Mouse (Mus musculus): Measurements from ENCODE around the gene Pcyox1. TPM values are rescaled to one million over a fixed set of nuclear protein-coding genes. Genes with fewer than 3 reads are reported as not detected.

Pcyox1 gene
- total and polyA plus RNA-seq, 3 experiments: 16.0 to 28.1 TPM; not detected in 1

GRCm38 (mm10) chr6:86356956-86357355, 40.0 kb downstream of the Pcyox1 start:
- no peak for DNase-seq (ENCODE audit: low read depth, low spot score)
- Histone ChIP-seq H3K4me3 (ENCODE audit: control insufficient read depth in 1 of 2, insufficient read depth in 1 of 2, low read depth in 2 of 2, low read length in 2 of 2) (no peak overlapping the region), H3K27me3 (ENCODE audit: control insufficient read depth in 1 of 2, insufficient read depth in 2 of 2, low read length in 2 of 2) (peaks cover 4% of the 10 kb centered on the region in 2 experiments)

DNA sequence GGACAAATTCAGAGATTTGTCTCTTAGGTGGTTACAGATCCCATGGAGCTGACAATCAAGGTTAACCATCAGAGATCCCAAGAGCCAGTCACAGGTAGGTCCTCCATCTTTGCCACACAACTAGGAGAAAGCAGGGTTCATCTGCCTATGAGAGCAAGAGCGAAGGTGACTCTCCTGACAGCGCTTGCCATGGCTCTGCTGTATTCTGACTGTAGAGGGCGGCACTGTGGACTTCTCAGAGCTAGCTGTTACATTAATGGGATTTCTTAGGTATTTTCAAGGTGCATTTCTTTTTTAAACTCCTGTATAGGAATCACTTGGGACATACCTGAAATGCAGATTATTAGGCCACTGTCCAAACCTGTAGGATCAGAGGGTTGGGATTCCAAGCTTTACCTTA, 42.0 kb downstream of the Pcyox1 start:
- Histone ChIP-seq H3K79me2 (ENCODE audit: control insufficient read depth, insufficient read depth, low read length, poor library complexity) (no peaks in the 10 kb centered on the region), H3K9me3 (replicated peaks; ENCODE audit: insufficient read depth, low read length) (no peaks in the 10 kb centered on the region), H3K36me3 (ENCODE audit: control insufficient read depth in 1 of 2, insufficient read depth in 2 of 2, low read length in 2 of 2) (no peaks in the 10 kb centered on the region), H3K27me3 (ENCODE audit: control insufficient read depth in 1 of 2, insufficient read depth in 2 of 2, low read length in 2 of 2) (peaks cover 4% of the 10 kb centered on the region in 2 experiments), H3K9ac (ENCODE audit: control insufficient read depth, low read depth, low read length, poor library complexity, severe bottlenecking) (no peak overlapping the region), H3K4me3 (ENCODE audit: control insufficient read depth in 1 of 2, insufficient read depth in 1 of 2, low read depth in 2 of 2, low read length in 2 of 2) (no peak overlapping the region), H3K27ac (ENCODE audit: control insufficient read depth, low read depth, low read length) (no peak overlapping the region), H3K4me1 (ENCODE audit: control insufficient read depth in 1 of 2, insufficient read depth in 2 of 2, low read length in 2 of 2) (peaks cover 0 to 2% of the 10 kb centered on the region in 2 experiments; a peak in 1 of 4 replicates)
- TF ChIP-seq MEF2A (IDR thresholded peaks at IDR 0.05; ENCODE audit: extremely low read depth, insufficient replicate concordance, low read depth, low read length, poor library complexity, severe bottlenecking): no peak
- TF ChIP-seq SMC3 (IDR thresholded peaks at IDR 0.05; ENCODE audit: low read depth, low read length): peak; percentile 33
- peak in 2 of 3 experiments; percentile 21 to 45; a peak in 3 of 6 replicates for TF ChIP-seq CTCF (IDR thresholded peaks at IDR 0.05 in 2 of 3, conservative IDR thresholded peaks at IDR 0.05 in 1 of 3; ENCODE audit: control insufficient read depth in 1 of 3, insufficient read depth in 1 of 3, low read depth in 2 of 3, low read length in 3 of 3, poor library complexity in 1 of 3, severe bottlenecking in 1 of 3)
- DNase-seq (ENCODE audit: low read depth, low spot score): peak; percentile 27

More at GRCm38 (mm10) chr6:86356956-86357355, 40.0 kb downstream of the Pcyox1 start:
- Histone ChIP-seq H3K9me3 (replicated peaks; ENCODE audit: insufficient read depth, low read length) (no peaks in the 10 kb centered on the region), H3K36me3 (ENCODE audit: control insufficient read depth in 1 of 2, insufficient read depth in 2 of 2, low read length in 2 of 2) (no peaks in the 10 kb centered on the region), H3K27ac (ENCODE audit: control insufficient read depth, low read depth, low read length) (no peak overlapping the region), H3K4me1 (ENCODE audit: control insufficient read depth in 1 of 2, insufficient read depth in 2 of 2, low read length in 2 of 2) (peaks cover 0 to 2% of the 10 kb centered on the region in 2 experiments; a peak in 1 of 4 replicates), H3K79me2 (ENCODE audit: control insufficient read depth, insufficient read depth, low read length, poor library complexity) (no peaks in the 10 kb centered on the region), H3K9ac (ENCODE audit: control insufficient read depth, low read depth, low read length, poor library complexity, severe bottlenecking) (no peak overlapping the region)
- TF ChIP-seq TCF12 (IDR thresholded peaks at IDR 0.05; ENCODE audit: low read depth, low read length) (no peak), BHLHE40 (IDR thresholded peaks at IDR 0.05; ENCODE audit: borderline replicate concordance, low read depth, low read length) (peak; percentile 54; the same call in 1 of the 2 replicates), CTCF (IDR thresholded peaks at IDR 0.05 in 2 of 3, conservative IDR thresholded peaks at IDR 0.05 in 1 of 3; ENCODE audit: control insufficient read depth in 1 of 3, insufficient read depth in 1 of 3, low read depth in 2 of 3, low read length in 3 of 3, poor library complexity in 1 of 3, severe bottlenecking in 1 of 3) (no peak), MYC (IDR thresholded peaks at IDR 0.05; ENCODE audit: low read depth, low read length) (no peak), HCFC1 (IDR thresholded peaks at IDR 0.05; ENCODE audit: low read depth, low read length) (no peak), POLR2A (IDR thresholded peaks at IDR 0.05; ENCODE audit: control insufficient read depth in 1 of 2, insufficient read depth in 1 of 2, low read depth in 1 of 2, low read length in 2 of 2, poor library complexity in 1 of 2) (no peak), RCOR1 (IDR thresholded peaks at IDR 0.05; ENCODE audit: low read depth, low read length) (no peak), MYB (IDR thresholded peaks at IDR 0.05; ENCODE audit: low read depth, low read length) (no peak), SMC3 (IDR thresholded peaks at IDR 0.05; ENCODE audit: low read depth, low read length) (no peak), GATA1 (IDR thresholded peaks at IDR 0.05; ENCODE audit: low read depth, low read length) (no peak), MAZ (IDR thresholded peaks at IDR 0.05; ENCODE audit: low read depth, low read length) (no peak), MAX (IDR thresholded peaks at IDR 0.05; ENCODE audit: low read length) (0 out of 2 replicates have a peak, but pooled peaks have one; percentile 22), RAD21 (IDR thresholded peaks at IDR 0.05; ENCODE audit: low read depth, low read length) (no peak)

GRCm38 (mm10) chr6:86349257-86349656, 47.7 kb downstream of the Pcyox1 start:
- TF ChIP-seq CTCF (IDR thresholded peaks at IDR 0.05 in 2 of 3, conservative IDR thresholded peaks at IDR 0.05 in 1 of 3; ENCODE audit: control insufficient read depth in 1 of 3, insufficient read depth in 1 of 3, low read depth in 2 of 3, low read length in 3 of 3, poor library complexity in 1 of 3, severe bottlenecking in 1 of 3): peak; percentile 34 to 71 (median 49)
- peak; percentile 35 for TF ChIP-seq ZC3H11A (IDR thresholded peaks at IDR 0.05; ENCODE audit: low read depth, low read length)
- no peak for TF ChIP-seq USF1 (IDR thresholded peaks at IDR 0.05; ENCODE audit: low read depth, low read length)
- TF ChIP-seq TCF12 (IDR thresholded peaks at IDR 0.05; ENCODE audit: low read depth, low read length): no peak
- TF ChIP-seq POLR2A (IDR thresholded peaks at IDR 0.05; ENCODE audit: control insufficient read depth in 1 of 2, insufficient read depth in 1 of 2, low read depth in 1 of 2, low read length in 2 of 2, poor library complexity in 1 of 2): no peak
- peak; percentile 62 for TF ChIP-seq SMC3 (IDR thresholded peaks at IDR 0.05; ENCODE audit: low read depth, low read length)
- TF ChIP-seq ZNF384 (IDR thresholded peaks at IDR 0.05; ENCODE audit: low read depth, low read length): no peak
- TF ChIP-seq UBTF (IDR thresholded peaks at IDR 0.05; ENCODE audit: borderline replicate concordance, insufficient read depth, low read depth, low read length): no peak
- TF ChIP-seq RAD21 (IDR thresholded peaks at IDR 0.05; ENCODE audit: low read depth, low read length): peak; percentile 73
- peaks cover 4% of the 10 kb centered on the region in 2 experiments for H3K27me3 ChIP-seq (ENCODE audit: control insufficient read depth in 1 of 2, insufficient read depth in 2 of 2, low read length in 2 of 2)
- H3K9me3 ChIP-seq (replicated peaks; ENCODE audit: insufficient read depth, low read length): no peaks in the 10 kb centered on the region
- no peaks in the 10 kb centered on the region for H3K4me1 ChIP-seq (ENCODE audit: control insufficient read depth in 1 of 2, insufficient read depth in 2 of 2, low read length in 2 of 2)
- H3K27ac ChIP-seq (ENCODE audit: control insufficient read depth, low read depth, low read length): no peak overlapping the region
- no peak overlapping the region for H3K4me3 ChIP-seq (ENCODE audit: control insufficient read depth in 1 of 2, insufficient read depth in 1 of 2, low read depth in 2 of 2, low read length in 2 of 2)
- no peaks in the 10 kb centered on the region for H3K36me3 ChIP-seq (ENCODE audit: control insufficient read depth in 1 of 2, insufficient read depth in 2 of 2, low read length in 2 of 2)
- H3K79me2 ChIP-seq (ENCODE audit: control insufficient read depth, insufficient read depth, low read length, poor library complexity): no peaks in the 10 kb centered on the region
- DNase-seq (ENCODE audit: low read depth, low spot score): peak; percentile 61
- H3K9ac ChIP-seq (ENCODE audit: control insufficient read depth, low read depth, low read length, poor library complexity, severe bottlenecking): no peak overlapping the region
